Mouse (Mus musculus) bone marrow macrophage, adult 2 months (primary cell): ENCODE results near the gene Ablim1.

Source experiments
- CTCF ChIP-seq: IDR thresholded peaks from 2 replicates; pipeline ENCODE4 v1.5.1; 2012; ENCODE audit warnings: low read depth, mild to moderate bottlenecking, low read length, moderate library complexity
- POLR2A ChIP-seq: IDR thresholded peaks from 2 replicates; pipeline ENCODE4 v1.6.1; 2012; ENCODE audit warnings: mild to moderate bottlenecking, low read depth, low read length, borderline replicate concordance

DNA sequence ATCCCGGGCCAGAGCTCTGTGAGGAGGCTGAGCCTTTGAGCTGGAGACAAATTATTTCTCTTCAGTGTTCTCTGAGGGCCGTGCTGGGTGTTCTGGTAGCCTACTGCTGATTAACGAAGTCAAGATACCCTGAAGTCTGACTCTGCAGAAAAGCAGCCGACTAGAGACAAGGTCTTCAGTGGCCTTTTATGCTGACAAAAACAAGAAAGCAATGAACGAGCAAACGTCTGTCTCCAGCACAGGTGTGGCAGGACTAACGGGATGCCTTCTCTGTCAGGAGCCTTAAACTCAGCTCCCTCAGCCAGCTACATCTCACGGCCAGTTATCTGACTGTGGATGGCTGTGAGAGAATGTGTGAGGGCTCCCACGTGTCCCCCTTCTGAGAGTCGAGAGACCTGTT is 187.8 kb downstream of the Ablim1 start:
- no peak for TF ChIP-seq POLR2A
- TF ChIP-seq CTCF: no peak
